Mouse (Mus musculus) cerebellum, adult 2 months (tissue): ENCODE data around the gene Srpk2.

Experiments used
- CTCF ChIP-seq: fragments of 200-500 bp; IDR thresholded peaks from 2 replicates; pipeline ENCODE4 v1.5.1; 2011; ENCODE audit warnings: low read depth, mild to moderate bottlenecking, control low read depth, low read length, moderate library complexity, borderline replicate concordance; ENCODE audit not compliant: insufficient read depth
- POLR2A ChIP-seq: fragments of 200-500 bp; IDR thresholded peaks from 2 replicates; pipeline ENCODE4 v1.6.1; 2011; ENCODE audit warnings: low read length, control low read depth, borderline replicate concordance; ENCODE audit not compliant: insufficient read depth

- TF ChIP-seq CTCF (no peak), POLR2A (no peak)
These were observed 12.3 kb downstream of the Srpk2 start for GRCm38 (mm10) chr5:23672136-23672535.
